Mouse (Mus musculus): ENCODE results near the gene Jade1. TPM values are rescaled to one million over a fixed set of nuclear protein-coding genes. Genes with fewer than 3 reads are reported as not detected.

The Jade1 gene
- total and polyA plus RNA-seq, 3 experiments, result 116 to 150 (median 134) TPM

DNA sequence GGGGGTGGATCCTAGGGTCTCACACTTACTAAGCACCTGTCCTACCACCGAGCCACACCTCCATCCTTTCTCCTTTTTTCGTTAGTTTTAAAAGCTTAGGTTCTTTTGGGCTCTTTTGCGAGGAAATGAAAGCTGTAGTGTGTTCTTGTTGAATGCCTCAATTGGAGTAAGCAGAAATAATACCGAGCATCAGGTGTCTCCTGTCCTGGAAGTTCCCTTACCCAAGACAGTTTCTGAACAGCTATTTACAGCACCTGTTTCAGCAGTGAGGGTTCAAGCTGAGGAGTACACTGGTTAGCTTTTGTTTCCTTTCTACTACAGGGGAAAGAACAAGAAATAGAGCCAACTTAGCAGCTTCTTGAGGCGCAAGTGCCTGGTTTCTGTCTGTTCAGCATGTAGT lies 14.4 kb downstream of the Jade1 start:
- no peak for DNase-seq (ENCODE audit: low read depth, low spot score)
- H3K27ac ChIP-seq (ENCODE audit: control insufficient read depth, low read depth, low read length), result no peak overlapping the region
- no peaks in the 10 kb centered on the region for H3K27me3 ChIP-seq (ENCODE audit: control insufficient read depth in 1 of 2, insufficient read depth in 2 of 2, low read length in 2 of 2)
- H3K9ac ChIP-seq (ENCODE audit: control insufficient read depth, low read depth, low read length, poor library complexity, severe bottlenecking), result no peak overlapping the region
- peaks cover 0 to 30% of the 10 kb centered on the region in 2 experiments; a peak in 2 of 4 replicates for H3K4me1 ChIP-seq (ENCODE audit: control insufficient read depth in 1 of 2, insufficient read depth in 2 of 2, low read length in 2 of 2)
- no peak overlapping the region for H3K4me3 ChIP-seq (ENCODE audit: control insufficient read depth in 1 of 2, insufficient read depth in 1 of 2, low read depth in 2 of 2, low read length in 2 of 2)
- peaks cover 98% of the 10 kb centered on the region for H3K79me2 ChIP-seq (ENCODE audit: control insufficient read depth, insufficient read depth, low read length, poor library complexity)
- no peak for TF ChIP-seq MAZ (IDR thresholded peaks at IDR 0.05; ENCODE audit: low read depth, low read length)
- TF ChIP-seq GABPA (IDR thresholded peaks at IDR 0.05; ENCODE audit: low read depth, low read length), result no peak
- 0 out of 2 replicates have a peak, but pooled peaks have one; percentile 33 for TF ChIP-seq CHD1 (IDR thresholded peaks at IDR 0.05; ENCODE audit: low read depth, low read length)
- TF ChIP-seq NRF1 (IDR thresholded peaks at IDR 0.05; ENCODE audit: insufficient read depth, low read depth, low read length, poor library complexity, severe bottlenecking), result no peak
- no peak for TF ChIP-seq EP300 (IDR thresholded peaks at IDR 0.05; ENCODE audit: low read depth in 1 of 2, low read length in 2 of 2)
- TF ChIP-seq POLR2A (IDR thresholded peaks at IDR 0.05; ENCODE audit: control insufficient read depth in 1 of 2, insufficient read depth in 1 of 2, low read depth in 1 of 2, low read length in 2 of 2, poor library complexity in 1 of 2), result peak in 1 of 2 experiments; percentile 10; a peak in 1 of 4 replicates
- H3K36me3 ChIP-seq (ENCODE audit: control insufficient read depth in 1 of 2, insufficient read depth in 2 of 2, low read length in 2 of 2), result peaks cover 34 to 77% of the 10 kb centered on the region in 2 experiments
- H3K9me3 ChIP-seq (replicated peaks; ENCODE audit: insufficient read depth, low read length), result no peaks in the 10 kb centered on the region

DNA sequence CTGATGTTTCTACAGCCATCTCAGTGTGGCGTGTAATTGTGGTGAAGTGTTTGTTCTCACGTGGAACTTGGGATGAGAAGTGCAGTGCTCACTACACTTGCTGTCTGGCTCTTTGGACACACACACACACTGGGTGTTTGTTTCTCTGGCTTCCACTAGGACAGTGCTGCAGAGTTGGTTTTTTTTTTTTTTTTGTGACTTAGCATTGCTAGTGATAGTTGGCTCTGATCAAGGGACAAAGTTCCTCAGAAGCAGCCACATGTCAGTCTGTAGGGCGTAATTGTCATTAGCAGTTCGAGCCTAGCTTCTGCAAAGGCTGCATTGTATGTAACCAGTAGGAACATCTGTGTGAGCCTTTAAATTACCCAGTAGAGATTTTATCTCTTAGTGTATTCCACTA lies 16.6 kb downstream of the Jade1 start:
- no peaks in the 10 kb centered on the region for H3K27me3 ChIP-seq (ENCODE audit: control insufficient read depth in 1 of 2, insufficient read depth in 2 of 2, low read length in 2 of 2)
- TF ChIP-seq ZNF384 (IDR thresholded peaks at IDR 0.05; ENCODE audit: low read depth, low read length), result peak; percentile 41; the same call in 1 of the 2 replicates
- no peak for TF ChIP-seq HCFC1 (IDR thresholded peaks at IDR 0.05; ENCODE audit: low read depth, low read length)
- TF ChIP-seq RCOR1 (IDR thresholded peaks at IDR 0.05; ENCODE audit: low read depth, low read length), result no peak
- TF ChIP-seq USF2 (IDR thresholded peaks at IDR 0.05; ENCODE audit: borderline replicate concordance in 1 of 2, insufficient read depth in 1 of 2, low read depth in 1 of 2, low read length in 2 of 2), result no peak
- no peak for TF ChIP-seq ZKSCAN1 (IDR thresholded peaks at IDR 0.05; ENCODE audit: low read depth, low read length)
- no peak for TF ChIP-seq CHD1 (IDR thresholded peaks at IDR 0.05; ENCODE audit: low read depth, low read length)
- no peak for TF ChIP-seq UBTF (IDR thresholded peaks at IDR 0.05; ENCODE audit: borderline replicate concordance, insufficient read depth, low read depth, low read length)
- H3K36me3 ChIP-seq (ENCODE audit: control insufficient read depth in 1 of 2, insufficient read depth in 2 of 2, low read length in 2 of 2), result peaks cover 32 to 69% of the 10 kb centered on the region in 2 experiments
- no peaks in the 10 kb centered on the region for H3K9me3 ChIP-seq (replicated peaks; ENCODE audit: insufficient read depth, low read length)
- H3K9ac ChIP-seq (ENCODE audit: control insufficient read depth, low read depth, low read length, poor library complexity, severe bottlenecking), result no peak overlapping the region
- peaks cover 0 to 23% of the 10 kb centered on the region in 2 experiments; a peak in 1 of 4 replicates for H3K4me1 ChIP-seq (ENCODE audit: control insufficient read depth in 1 of 2, insufficient read depth in 2 of 2, low read length in 2 of 2)
- no peak for DNase-seq (ENCODE audit: low read depth, low spot score)
- no peak overlapping the region for H3K4me3 ChIP-seq (ENCODE audit: control insufficient read depth in 1 of 2, insufficient read depth in 1 of 2, low read depth in 2 of 2, low read length in 2 of 2)
- peaks cover 98% of the 10 kb centered on the region for H3K79me2 ChIP-seq (ENCODE audit: control insufficient read depth, insufficient read depth, low read length, poor library complexity)
- H3K27ac ChIP-seq (ENCODE audit: control insufficient read depth, low read depth, low read length), result no peak overlapping the region

- H3K4me1 ChIP-seq (ENCODE audit: control insufficient read depth in 1 of 2, insufficient read depth in 2 of 2, low read length in 2 of 2), result peaks cover 0 to 19% of the 10 kb centered on the region in 2 experiments; a peak in 1 of 4 replicates
- H3K36me3 ChIP-seq (ENCODE audit: control insufficient read depth in 1 of 2, insufficient read depth in 2 of 2, low read length in 2 of 2), result peaks cover 35 to 66% of the 10 kb centered on the region in 2 experiments
These were observed 17.4 kb downstream of the Jade1 start for GRCm38 (mm10) chr3:41572968-41573367.

More at GRCm38 (mm10) chr3:41572968-41573367, 17.4 kb downstream of the Jade1 start:
- no peak overlapping the region for H3K4me3 ChIP-seq (ENCODE audit: control insufficient read depth in 1 of 2, insufficient read depth in 1 of 2, low read depth in 2 of 2, low read length in 2 of 2)
- TF ChIP-seq KAT2A (conservative IDR thresholded peaks at IDR 0.05; ENCODE audit: low read depth, low read length), result no peak
- no peak for TF ChIP-seq E2F4 (IDR thresholded peaks at IDR 0.05; ENCODE audit: borderline replicate concordance, low read depth, low read length)
- TF ChIP-seq SMC3 (IDR thresholded peaks at IDR 0.05; ENCODE audit: low read depth, low read length), result no peak
- no peak for TF ChIP-seq ETS1 (IDR thresholded peaks at IDR 0.05; ENCODE audit: low read depth, low read length)
- no peak for TF ChIP-seq POLR2AphosphoS5 (IDR thresholded peaks at IDR 0.05; ENCODE audit: borderline replicate concordance, low read depth, low read length)
- TF ChIP-seq TBP (IDR thresholded peaks at IDR 0.05; ENCODE audit: low read depth, low read length), result no peak
- no peak for TF ChIP-seq JUND (IDR thresholded peaks at IDR 0.05; ENCODE audit: low read depth, low read length)
- no peak for TF ChIP-seq CHD1 (IDR thresholded peaks at IDR 0.05; ENCODE audit: low read depth, low read length)
- TF ChIP-seq ZC3H11A (IDR thresholded peaks at IDR 0.05; ENCODE audit: low read depth, low read length), result no peak
- no peak for TF ChIP-seq EP300 (IDR thresholded peaks at IDR 0.05; ENCODE audit: low read depth in 1 of 2, low read length in 2 of 2)
- no peak for TF ChIP-seq MAZ (IDR thresholded peaks at IDR 0.05; ENCODE audit: low read depth, low read length)
- no peak for TF ChIP-seq BHLHE40 (IDR thresholded peaks at IDR 0.05; ENCODE audit: borderline replicate concordance, low read depth, low read length)
- no peak for TF ChIP-seq UBTF (IDR thresholded peaks at IDR 0.05; ENCODE audit: borderline replicate concordance, insufficient read depth, low read depth, low read length)
- TF ChIP-seq ZMIZ1 (IDR thresholded peaks at IDR 0.05; ENCODE audit: low read depth, low read length), result no peak
- TF ChIP-seq SIN3A (IDR thresholded peaks at IDR 0.05; ENCODE audit: low read length), result no peak
- no peaks in the 10 kb centered on the region for H3K27me3 ChIP-seq (ENCODE audit: control insufficient read depth in 1 of 2, insufficient read depth in 2 of 2, low read length in 2 of 2)
- peaks cover 98% of the 10 kb centered on the region for H3K79me2 ChIP-seq (ENCODE audit: control insufficient read depth, insufficient read depth, low read length, poor library complexity)
- no peak for DNase-seq (ENCODE audit: low read depth, low spot score)
- no peaks in the 10 kb centered on the region for H3K9me3 ChIP-seq (replicated peaks; ENCODE audit: insufficient read depth, low read length)
- no peak overlapping the region for H3K9ac ChIP-seq (ENCODE audit: control insufficient read depth, low read depth, low read length, poor library complexity, severe bottlenecking)
- no peak overlapping the region for H3K27ac ChIP-seq (ENCODE audit: control insufficient read depth, low read depth, low read length)
